11 mouse cellular contexts compared by ENCODE assay signal in the genomic region with DNA sequence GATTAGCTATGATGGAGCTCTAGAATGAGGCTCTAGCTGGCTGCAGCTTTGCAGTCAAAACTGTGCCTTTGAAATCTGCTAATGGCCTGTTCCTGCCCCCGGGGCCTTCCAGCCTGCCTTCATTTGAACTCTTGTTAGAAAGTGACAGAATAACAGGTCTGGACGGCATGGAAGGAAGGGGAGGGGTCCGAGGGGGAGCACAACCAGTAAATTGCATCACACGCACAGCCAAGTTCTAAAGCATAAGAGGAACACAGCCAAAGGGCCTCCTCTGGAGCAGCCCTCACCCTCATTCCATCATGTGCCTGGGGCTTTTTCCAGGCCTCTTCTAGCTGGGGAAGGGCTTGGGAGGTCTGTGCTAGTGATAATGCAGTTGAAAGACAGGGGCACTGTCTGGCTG.
DNase-seq lines count a peak whose midpoint lies in the region; ATAC-seq lines count a peak whose summit lies in the region.
"Had no signal": no experiment of that assay in that cellular context is flagged by ENCODE, and none has a peak within 500 bp of the region (broad histone marks: within the 10 kb centered on the region; RNA-seq: fewer than 3 reads in every experiment).

No protein-coding gene starts in this region.

- no peak overlapping the region for H3K4me2 ChIP-seq in embryonic facial prominence, embryonic 11.5 days (ENCODE audit: low read depth, low read length)
- no peak overlapping the region for H3K4me2 ChIP-seq in limb, embryonic 13.5 days (replicated peaks)

- DNase-seq in kidney, adult 11 months: peak; percentile 40
- no peak for DNase-seq in kidney, adult 9 months
- DNase-seq in embryonic facial prominence, embryonic 11.5 days (ENCODE audit: low spot score): peak; percentile 17
- DNase-seq in forelimb bud, embryonic 11.5 days (ENCODE audit: low read depth, low spot score): peak; percentile 68
- no peak for DNase-seq in urinary bladder, postnatal 25 days (ENCODE audit: low spot score)
- no peak for DNase-seq in natural killer cell, adult 2 months (ENCODE audit: low spot score in 2 of 2)
- no peak for DNase-seq in ovary, postnatal 36 days (ENCODE audit: low spot score)
- DNase-seq: adrenal gland, adult 2 months; cerebellum, adult 2 months had no signal

- H3K27ac ChIP-seq in embryonic facial prominence, embryonic 11.5 days (replicated peaks; ENCODE audit: low read depth, low read length): no peak overlapping the region
- H3K27ac ChIP-seq in limb, embryonic 13.5 days: no peak overlapping the region

- no peak for ATAC-seq in embryonic facial prominence, embryonic 11.5 days (replicated peaks; ENCODE audit: insufficient number of reproducible peaks, low FRiP score, low TSS enrichment, low read depth)
- peak; percentile 72; the same call in 1 of the 2 replicates for ATAC-seq in limb, embryonic 13.5 days (ENCODE audit: low FRiP score, low read depth)

- WGBS in embryonic facial prominence, embryonic 11.5 days: 31% methylated on average over 4 of the region's 4 CpGs
- WGBS in limb, embryonic 13.5 days: 6% methylated on average over 4 of the region's 4 CpGs

- H3K9me3 ChIP-seq in embryonic facial prominence, embryonic 11.5 days (replicated peaks; ENCODE audit: control insufficient read depth, low read length): no peaks in the 10 kb centered on the region
- H3K9me3 ChIP-seq in limb, embryonic 13.5 days: no peaks in the 10 kb centered on the region

- H3K4me3 ChIP-seq in embryonic facial prominence, embryonic 11.5 days (ENCODE audit: low read depth, low read length): no peak overlapping the region
- H3K4me3 ChIP-seq in limb, embryonic 13.5 days: no peak overlapping the region
- H3K4me3 ChIP-seq: myocyte had no signal

- no peak overlapping the region for H3K9ac ChIP-seq in embryonic facial prominence, embryonic 11.5 days (replicated peaks; ENCODE audit: low read length)
- H3K9ac ChIP-seq in limb, embryonic 13.5 days: no peak overlapping the region

- H3K36me3 ChIP-seq in embryonic facial prominence, embryonic 11.5 days (replicated peaks; ENCODE audit: control insufficient read depth, insufficient read depth, low read depth, low read length): no peaks in the 10 kb centered on the region
- H3K36me3 ChIP-seq in limb, embryonic 13.5 days: no peaks in the 10 kb centered on the region

- no peaks in the 10 kb centered on the region for H3K27me3 ChIP-seq in embryonic facial prominence, embryonic 11.5 days (ENCODE audit: control insufficient read depth, insufficient read depth, low read length)
- H3K27me3 ChIP-seq in limb, embryonic 13.5 days: peaks cover 21% of the 10 kb centered on the region

- H3K4me1 ChIP-seq in embryonic facial prominence, embryonic 11.5 days (ENCODE audit: control insufficient read depth, insufficient read depth, low read length): no peaks in the 10 kb centered on the region
- H3K4me1 ChIP-seq in limb, embryonic 13.5 days: peaks cover 25% of the 10 kb centered on the region

Comparison
In these comparisons a context has a peak if more than half of its experiments do, and no peak if none do; other contexts are left out.
1. DNase-seq: peak in kidney, adult 11 months (single experiment), embryonic facial prominence, embryonic 11.5 days (single experiment) and forelimb bud, embryonic 11.5 days (single experiment); none in kidney, adult 9 months (single experiment), urinary bladder, postnatal 25 days (single experiment), natural killer cell, adult 2 months (0 of 2) and ovary, postnatal 36 days (single experiment).